Mouse (Mus musculus): Measurements from ENCODE around the gene Hal.
A peak's percentile ranks its signal among the peaks of the same experiment; 100 is the strongest.
"Not testable (repeated sequence)": the region's sequence is repeated elsewhere in the genome, so short reads cannot be mapped to it uniquely, and the experiment has no call there.

Hal gene

DNA sequence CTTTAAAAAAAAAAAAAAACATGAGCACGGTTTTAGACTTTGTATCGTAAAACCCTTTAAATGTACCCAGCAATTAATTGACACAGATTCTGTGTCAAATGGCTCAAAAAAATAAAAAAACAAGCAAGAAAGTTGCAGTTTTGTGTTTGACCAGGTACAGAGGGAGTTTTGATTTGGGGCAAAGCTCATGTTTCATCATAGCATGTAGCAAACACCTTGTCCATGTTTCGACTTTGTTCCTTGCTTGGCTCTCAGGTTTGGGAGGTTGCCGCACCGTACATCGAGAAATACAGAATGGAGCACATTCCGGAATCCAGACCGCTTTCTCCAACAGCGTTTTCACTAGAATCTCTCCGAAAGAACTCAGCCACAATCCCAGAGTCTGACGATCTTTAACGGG is 27.4 kb downstream of the Hal start:
- no peak for DNase-seq (ENCODE audit: low spot score in 2 of 2)

DNA sequence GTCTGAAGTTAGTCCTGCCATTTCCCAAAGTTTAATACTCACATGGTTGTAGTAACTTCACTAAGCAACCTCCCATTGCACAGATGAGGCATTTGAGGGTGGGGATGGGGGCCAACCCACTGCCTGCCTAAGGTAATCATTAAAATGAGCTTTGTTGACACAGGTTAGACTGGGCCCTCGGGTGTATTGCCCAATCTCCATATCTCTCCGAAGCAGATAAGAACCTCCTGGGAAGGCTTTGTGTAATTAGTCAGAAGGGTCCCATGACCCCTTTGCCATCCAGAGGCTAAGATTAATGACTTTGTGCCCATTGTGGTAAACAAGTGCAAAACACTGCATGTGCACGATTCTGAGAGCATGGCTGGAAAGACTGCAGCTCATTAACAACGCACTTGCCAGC is 29.2 kb downstream of the Hal start:
- DNase-seq (ENCODE audit: low spot score in 2 of 2), result no peak

DNA sequence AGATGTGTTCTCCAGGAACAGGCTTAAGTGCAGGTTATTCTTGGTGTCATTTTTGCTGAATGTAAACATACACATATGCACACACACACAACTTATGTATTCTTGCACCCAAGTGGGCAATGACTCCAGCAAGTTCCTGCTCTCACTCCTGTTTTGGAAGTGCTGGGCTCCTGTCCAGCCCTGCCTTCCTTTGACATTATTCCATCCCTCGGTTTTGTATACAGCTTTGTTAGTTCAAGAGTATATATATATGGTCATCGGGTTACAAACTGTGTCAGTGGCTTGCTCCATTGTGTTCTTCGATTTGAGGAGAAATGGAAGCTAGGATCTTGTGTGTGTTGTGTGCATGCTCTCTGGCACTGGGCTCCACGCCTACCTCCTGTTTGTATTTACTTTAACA is 29.6 kb downstream of the Hal start:
- no peak for DNase-seq (ENCODE audit: low spot score in 2 of 2)

DNA sequence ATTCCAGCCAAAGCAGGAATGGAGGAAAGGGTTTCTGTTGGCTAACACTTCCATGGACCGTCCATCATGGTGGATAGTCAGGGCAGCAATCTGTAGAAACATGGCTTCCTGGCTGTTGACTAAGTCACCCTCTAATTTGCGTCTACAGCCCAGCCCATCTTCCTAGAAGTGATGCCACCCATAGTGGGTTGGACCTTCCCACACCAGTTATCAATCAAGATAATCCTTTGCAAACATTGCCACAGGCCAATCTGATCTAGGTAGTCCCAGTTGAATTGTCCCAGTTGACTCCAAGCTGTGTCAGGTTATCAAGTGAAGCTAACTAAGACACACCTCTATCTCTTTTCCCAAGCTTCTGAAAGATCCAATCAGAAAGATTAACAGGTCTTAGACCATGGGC is 30.1 kb downstream of the Hal start:
- no peak for DNase-seq (ENCODE audit: low spot score in 2 of 2)

DNA sequence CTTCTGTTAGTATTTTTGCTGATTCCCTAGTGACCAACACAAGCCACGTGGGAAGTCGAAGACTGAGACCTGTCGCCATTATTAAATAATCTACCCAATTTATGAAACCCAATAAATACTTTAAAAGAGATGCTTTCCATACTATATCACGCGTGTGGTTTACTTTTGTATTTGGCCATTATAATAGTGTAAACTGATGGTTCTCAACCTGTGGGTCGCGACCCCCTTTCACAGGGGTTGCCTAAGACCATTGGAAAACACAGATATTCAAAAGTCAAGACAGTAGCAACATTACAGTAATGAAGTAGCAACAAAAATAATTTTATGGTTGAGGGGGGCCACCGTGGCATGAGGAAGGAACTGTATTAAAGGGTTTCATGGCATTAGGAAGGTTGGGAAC is 30.6 kb downstream of the Hal start:
- no peak for DNase-seq (ENCODE audit: low spot score in 2 of 2)

DNA sequence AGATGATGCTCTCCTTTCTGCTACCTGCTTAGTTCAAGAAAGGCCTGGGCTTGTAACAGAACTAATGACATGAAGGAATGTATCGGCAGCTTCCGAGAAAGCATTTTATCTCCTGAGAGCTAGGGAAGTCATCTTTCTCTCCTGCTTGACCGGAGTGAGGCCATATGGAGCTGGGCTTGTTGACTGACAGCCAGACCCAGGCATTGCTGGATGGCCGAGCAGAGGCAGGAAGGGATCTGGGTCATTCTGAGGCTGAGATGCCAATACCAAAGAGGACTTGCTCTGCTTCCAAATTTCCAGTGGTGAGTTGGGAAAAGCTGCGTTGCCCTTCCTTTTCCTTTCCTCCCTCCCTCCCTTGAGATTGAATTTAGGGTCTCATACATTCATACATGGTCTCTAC is 31.2 kb downstream of the Hal start:
- DNase-seq (ENCODE audit: low spot score in 2 of 2), result no peak

DNA sequence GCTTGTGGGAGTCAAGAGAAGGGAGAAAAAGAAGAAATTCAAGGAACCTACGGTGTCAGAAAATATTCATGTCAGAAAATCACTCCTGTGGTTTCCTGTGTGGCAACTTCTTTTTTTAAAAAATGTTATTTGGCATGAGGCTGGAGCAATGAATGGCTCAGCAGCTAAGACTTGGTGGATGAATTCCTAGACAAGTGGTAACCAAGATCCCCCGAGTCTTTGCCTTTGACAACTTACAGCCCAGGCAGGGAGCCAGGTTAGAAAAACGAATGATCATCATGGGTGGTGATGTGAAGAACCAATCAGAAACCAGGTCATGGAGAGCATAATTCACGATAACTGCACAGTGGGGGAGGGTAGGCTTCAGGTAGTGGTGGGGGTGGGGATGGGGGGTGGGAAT is 32.4 kb downstream of the Hal start:
- no peak for DNase-seq (ENCODE audit: low spot score in 2 of 2)

DNA sequence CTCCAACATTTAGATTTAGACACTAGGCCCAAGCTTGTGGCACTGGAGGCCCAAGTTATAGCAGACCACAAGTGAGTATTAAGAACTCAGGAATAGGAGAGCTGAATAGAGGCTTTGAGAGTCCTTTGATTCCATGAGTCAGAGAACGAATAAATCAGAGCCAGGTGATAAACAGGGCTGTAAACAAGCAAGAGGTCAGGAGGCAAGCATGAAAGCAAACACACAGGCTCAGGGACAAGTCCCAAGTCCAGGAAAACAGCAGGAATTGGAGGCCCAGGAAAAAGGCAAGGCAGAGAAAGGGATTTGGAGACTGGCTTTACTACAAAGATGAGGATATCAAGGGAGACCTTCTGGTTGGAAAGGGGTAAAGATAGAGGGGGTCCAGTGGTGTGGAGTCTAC is 36.8 kb downstream of the Hal start:
- DNase-seq (ENCODE audit: low spot score in 2 of 2), result no peak

DNA sequence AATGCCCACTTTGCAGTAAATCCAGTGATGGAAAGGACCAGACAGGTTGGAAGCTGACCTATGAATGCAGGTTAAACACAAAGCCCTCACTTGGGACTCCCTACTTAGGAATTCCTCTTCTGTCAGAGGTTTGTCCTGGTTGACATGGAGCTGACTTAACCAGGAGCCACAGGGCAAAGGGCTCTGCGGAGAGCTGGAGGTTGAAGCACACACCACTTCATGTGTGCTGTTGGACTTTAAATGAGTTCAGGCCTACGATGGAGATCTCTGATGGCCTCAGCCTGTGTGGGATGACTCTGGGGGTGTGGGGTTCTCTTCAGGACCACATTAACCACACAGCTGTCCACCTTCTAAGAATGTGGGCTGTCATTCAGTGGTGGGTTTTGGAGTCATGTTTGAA is 49.7 kb downstream of the Hal start:
- no peak for DNase-seq (ENCODE audit: low spot score in 2 of 2)

DNA sequence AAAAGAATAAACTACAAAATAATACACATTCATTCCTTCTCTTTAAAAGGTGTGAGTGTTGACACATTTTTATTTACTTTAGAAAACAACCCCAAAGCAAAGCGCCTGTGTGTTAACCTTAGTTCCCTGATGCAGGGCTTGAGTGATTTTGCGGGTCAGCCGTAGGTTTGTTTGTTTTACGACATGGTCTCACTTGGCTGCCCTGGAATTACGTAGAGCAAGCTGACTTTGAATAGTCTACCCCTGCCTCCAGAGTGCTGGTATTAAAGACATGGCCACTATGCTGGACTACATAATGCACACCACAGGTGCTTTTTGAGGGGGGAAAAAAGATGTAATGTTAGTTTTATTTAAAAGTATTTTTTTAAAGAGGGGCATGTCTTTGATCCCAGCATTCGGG is 50.2 kb downstream of the Hal start:
- no peak for DNase-seq (ENCODE audit: low spot score in 2 of 2)

DNA sequence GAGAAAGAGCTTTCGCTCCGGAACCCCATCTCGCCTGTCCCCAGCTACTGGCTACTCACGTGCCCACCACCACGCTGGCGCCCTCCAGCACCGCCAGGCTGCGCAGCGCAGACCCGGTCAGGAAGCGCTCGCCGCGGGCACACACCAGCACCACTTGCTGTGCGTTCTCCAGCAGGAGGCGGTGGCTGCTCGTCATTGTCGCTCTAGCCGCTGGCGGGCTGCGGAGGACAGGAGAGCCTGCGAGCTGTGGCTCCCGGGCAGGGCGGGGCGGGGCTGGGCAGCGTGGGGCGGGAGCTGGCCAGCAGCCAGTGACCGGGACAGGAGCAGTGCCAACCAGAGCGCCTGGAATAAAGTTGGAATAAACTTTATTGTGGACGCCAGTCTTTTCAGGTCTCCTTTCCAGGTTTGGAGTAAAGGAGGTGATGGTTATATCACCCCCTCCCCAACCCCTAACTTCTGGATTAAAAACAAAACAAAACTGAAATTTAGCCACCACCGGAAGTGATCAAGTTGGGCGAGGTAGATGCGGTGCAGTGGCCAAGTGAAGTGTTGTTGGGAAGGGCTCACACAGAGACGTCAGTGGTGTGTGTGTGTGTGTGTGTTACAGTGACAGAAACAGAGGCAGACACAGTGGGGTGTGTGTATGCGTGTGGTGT is 51.3 kb downstream of the Hal start, which contains the start of gene Amdhd1:
TSS of gene Amdhd1 (minus strand) at position 259 of the 656 bp plus-strand sequence.
- DNase-seq (ENCODE audit: low spot score in 2 of 2), result peak; percentile 46 to 52

DNA sequence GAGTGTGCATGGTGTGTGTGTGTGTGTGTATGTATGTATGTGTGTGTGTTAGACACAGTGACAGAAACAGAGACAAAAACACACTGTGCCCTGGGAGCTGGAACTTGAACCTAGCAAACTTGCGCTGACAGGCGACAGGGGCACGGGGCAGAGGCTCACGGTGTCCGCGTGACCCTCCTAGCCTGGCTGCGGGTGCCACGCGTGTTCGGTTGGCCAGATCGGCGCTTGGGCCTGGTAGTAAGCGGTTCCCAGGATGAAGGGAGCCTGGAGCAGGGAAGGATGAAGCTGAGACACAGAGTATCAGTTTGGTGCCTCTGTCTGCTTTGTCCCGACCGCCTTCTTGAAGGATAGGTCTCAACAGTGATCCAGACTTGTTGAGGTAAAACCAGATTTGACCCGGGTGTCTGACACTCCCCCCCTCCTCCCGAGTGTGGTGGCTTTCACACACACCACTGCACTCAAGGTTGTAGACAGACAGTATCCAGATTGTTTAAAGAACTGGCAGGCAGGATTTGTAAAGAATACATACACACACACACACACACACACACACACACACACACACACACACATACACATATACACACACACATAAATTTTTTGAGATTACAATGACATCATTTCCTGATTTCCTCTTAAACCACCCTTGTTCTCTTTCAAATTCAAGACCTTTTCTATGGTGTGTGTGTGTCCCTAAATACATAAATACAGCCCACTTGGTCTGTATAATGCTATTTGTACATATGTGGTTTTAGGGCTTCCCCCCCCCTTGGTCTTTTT is 52.1 kb downstream of the Hal start, which contains the start of gene Ccdc38:
TSS of gene Ccdc38 (plus strand) at position 202 of the 780 bp plus-strand sequence.
- DNase-seq (ENCODE audit: low spot score in 2 of 2), result no peak

DNA sequence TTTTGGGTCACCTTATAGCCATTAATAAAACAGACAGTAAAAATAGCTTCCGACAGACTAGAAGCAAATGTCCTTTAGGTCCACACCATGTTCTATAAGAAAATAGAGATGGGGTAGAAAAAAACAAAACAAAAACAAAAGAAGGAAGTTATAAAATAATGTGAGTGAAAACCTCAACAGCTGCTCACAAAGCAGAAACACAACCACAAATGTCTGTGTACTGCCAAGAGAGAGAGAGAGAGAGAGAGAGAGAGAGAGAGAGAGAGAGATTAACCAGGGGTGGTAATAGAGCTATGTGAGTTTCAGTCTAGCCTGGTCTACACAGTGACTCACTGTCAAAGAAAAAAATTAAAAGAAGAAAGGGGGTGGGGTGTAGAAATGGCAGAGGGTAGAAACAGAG is 53.0 kb downstream of the Hal start:
- DNase-seq (ENCODE audit: low spot score in 2 of 2), result no peak

DNA sequence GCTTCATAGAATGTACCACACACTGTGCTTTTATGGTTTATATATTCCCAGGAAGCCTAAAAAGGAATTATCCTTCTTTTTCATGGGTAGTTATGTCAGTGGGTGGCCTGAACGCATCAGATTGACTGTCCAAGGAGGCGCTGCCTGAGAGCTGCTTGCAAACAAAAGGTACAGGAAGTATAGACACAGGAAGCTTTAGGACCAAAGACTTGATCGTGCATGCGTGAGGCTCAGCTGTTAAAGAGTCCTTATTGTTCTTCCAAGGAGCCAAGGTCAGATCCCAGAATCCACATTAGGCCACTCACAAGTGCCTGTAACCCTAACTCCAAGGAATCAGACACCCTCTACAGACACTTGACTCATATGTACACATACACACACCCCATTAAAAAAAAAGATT is 53.8 kb downstream of the Hal start:
- no peak for DNase-seq (ENCODE audit: low spot score in 2 of 2)

DNA sequence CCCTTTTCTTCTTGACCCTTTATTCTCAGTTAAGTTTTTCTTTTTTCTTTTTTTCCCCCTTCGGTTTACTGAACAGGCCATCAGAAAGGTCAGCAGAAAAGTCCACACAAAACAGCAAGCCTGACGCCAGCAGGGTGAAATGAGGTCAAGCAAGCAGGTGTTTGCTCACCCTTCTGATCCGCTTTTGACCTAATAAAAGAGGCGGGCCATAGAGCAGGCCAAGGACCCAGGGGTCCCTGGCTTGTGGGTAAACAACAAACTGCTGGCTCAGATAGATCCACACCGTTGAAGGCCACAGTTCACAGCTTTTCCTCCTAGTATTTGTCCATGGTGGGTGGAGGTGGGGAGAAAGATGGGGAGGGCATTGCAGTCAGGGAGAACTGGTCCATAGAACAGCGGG is 54.6 kb downstream of the Hal start:
- DNase-seq (ENCODE audit: low spot score in 2 of 2), result no peak

DNA sequence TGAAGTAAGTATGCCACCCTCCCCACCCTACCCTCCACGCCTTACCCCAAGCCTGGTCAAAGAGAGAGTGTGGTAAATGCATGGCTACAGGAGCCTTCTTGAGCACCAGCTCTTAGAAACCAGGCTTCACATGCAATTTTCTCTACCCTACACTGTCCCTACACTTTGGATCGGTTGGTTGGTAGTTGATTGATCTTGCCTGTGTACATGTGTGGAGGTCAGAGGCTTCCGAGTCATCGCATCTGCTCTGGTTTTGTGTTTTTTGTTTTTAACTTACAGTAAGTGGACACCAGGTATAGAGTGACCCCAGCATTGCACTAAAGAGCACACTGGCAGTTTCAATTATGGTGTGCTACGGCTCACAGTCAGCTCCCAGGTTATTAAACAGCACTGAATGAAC is 55.6 kb downstream of the Hal start:
- no peak for DNase-seq (ENCODE audit: low spot score in 2 of 2)

DNA sequence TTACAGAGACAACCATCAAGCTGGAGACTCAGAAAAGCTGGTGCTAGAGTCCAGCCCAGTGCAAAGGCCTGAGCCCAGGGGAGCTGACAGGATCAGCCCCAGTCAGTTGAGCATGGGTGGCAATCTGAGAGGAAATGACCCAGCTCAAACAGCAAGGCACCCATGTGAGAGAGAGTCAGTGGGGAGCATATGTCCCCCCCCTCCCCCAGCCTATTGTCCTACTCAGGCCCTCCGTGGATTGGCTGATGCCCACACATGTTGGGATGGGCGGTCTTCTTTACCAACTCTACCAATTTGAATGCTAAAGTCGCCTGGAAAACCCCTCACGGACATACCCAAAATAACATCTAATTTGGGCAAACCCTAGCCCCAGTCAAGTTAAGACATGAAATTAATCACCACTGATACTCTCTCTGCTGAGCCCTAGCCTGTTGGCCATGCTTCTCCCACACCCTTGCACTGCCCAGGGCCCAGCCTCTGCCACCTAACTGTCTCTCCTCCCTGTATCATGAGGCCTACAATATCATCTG is 59.2 kb downstream of the Hal start:
- no peak for DNase-seq (ENCODE audit: low spot score in 2 of 2)

DNA sequence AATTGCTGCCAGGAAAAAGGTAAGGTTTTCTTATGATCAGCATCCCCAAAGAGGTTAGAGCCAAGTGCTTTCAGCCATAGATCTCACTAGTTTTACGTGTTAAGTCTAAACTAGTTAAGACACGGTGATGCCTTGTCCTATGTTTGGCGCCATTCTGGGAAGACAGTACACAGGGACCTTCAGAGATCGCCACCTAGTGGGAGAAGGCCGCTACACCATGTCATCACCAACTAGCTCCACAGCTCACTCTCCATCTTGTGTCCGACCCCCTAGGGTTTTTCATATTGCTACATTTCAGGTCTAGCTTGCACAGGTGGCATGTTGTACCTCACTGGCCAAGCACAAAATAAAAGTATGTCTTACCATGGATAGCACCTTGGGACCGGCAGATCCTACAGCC is 60.4 kb downstream of the Hal start:
- peak; percentile 83 to 88 for DNase-seq (ENCODE audit: low spot score in 2 of 2)

DNA sequence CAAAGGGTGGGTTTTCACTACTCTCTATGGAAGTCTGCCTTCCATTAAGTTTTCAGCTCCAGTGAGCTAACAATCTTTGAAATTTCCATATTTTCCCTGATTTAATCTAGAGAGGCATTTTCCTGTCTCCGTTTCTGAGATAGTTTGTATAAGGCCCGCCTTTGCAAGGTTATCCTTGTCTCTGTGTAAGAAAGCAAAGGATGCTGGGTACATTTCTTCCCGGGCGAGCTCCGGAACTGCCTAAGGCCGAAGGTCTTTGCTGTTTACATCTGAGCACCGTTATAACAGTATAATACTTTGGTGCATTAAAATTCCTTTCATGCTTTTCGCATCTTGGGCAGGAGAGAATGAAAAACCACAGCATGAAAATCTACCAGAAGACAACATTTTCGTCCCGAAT is 61.3 kb downstream of the Hal start:
- no peak for DNase-seq (ENCODE audit: low spot score in 2 of 2)

DNA sequence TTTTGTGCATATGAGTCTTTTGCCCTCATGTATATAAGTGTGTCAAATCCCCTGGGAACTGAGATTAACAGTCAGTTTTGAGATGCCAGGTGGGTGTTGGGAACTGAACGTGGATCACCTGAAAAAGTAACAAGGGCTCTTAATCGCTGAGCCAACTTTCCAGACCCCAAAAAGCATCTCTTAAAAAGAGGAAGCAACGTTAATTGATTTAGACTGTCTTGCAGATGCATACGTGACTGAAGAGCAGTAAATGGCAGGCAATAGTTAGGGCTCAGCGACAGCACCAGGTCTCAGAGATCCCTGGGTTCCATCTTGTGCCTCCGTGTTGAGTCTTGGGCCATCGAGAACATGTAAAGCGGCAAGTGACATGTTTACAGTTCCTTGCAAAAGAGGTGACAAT is 64.0 kb downstream of the Hal start:
- no peak for DNase-seq (ENCODE audit: low spot score in 2 of 2)

DNA sequence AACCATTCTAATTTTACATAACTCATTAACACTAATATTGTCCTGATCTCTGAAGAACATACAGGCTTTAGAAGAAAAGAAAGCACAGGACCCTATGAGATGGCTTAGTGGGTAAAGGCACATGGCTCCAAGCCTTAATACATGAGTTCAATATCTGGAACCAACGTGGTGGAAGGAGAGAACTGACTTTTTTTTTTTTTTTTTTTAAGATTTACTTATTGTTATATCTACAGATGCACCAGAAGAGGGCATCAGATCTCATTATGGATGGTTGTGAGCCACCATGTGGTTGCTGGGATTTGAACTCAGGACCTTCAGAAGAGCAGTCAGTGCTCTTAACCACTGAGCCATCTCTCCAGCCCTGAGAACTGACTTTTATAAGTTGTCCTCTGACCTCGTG is 69.4 kb downstream of the Hal start:
- DNase-seq (ENCODE audit: low spot score in 2 of 2), result not testable (repeated sequence)

DNA sequence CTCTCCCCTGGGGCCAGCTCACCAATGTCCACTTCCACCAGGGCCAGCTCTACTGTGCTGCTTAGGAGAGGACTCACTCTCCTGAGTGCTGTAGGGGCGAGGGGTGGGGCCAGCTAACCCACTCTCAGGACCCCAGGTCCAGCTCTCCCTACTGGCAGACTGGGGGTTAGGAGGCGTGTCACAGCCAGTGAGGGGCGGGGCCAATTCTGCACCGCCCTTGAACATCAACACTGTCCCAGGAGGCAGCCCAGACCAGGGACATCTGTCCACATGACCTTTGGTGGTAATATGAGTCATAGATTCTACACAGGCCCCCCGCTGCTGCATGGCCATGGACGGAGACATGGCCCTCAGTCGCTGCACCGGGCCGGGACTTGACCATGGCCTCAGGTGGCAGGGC is 71.2 kb downstream of the Hal start:
- DNase-seq (ENCODE audit: low spot score in 2 of 2), result no peak

DNA sequence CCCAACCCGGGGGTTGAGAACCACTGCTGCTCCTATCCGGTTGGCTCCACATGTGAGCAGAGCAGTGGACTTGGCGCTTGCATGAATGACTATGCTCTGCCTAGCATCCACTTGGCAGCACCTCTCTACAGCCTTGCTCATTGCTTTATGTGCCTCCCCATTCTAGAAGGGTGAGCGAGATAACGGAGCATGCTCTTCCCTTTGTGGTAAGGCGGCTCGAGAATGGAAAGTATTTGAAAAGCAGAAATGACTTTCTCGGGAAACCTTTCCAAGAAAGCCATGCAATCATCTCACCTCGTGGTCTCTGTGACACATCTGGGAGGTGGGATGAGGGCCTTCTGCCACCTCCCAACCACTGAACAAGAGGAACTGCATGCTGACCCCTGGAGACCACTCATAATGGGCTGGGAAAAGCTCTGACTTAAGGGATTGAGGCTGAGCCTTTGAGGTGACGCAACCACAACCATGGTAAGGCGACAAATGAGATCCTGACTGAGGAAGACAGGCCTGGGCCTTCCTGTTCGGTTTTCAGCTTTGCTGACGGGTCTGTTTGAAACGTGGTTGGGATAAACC is 76.0 kb downstream of the Hal start:
- no peak for DNase-seq (ENCODE audit: low spot score in 2 of 2)
